Mouse (Mus musculus): ENCODE measurements around the gene Ralgapa2. TPM values are rescaled to one million over a fixed set of nuclear protein-coding genes. Genes with fewer than 3 reads are reported as not detected.

The Ralgapa2 gene
- total RNA-seq, 2 experiments from 2014 or later = 24.6 to 37.7 TPM

- no peak for DNase-seq (ENCODE audit: low spot score in 2 of 2)
Observed at GRCm38 (mm10) chr2:146261146-146261545, 251.0 kb downstream of the Ralgapa2 start.

- DNase-seq (ENCODE audit: low spot score in 2 of 2) = no peak
Observed at GRCm38 (mm10) chr2:146259787-146260560, 252.2 kb downstream of the Ralgapa2 start.

- no peak for DNase-seq (ENCODE audit: low spot score in 2 of 2)
Observed at GRCm38 (mm10) chr2:146258736-146259469, 253.2 kb downstream of the Ralgapa2 start.

- DNase-seq (ENCODE audit: low spot score in 2 of 2) = no peak
Observed at GRCm38 (mm10) chr2:146257609-146258008, 254.5 kb downstream of the Ralgapa2 start.

- DNase-seq (ENCODE audit: low spot score in 2 of 2) = no peak
Observed at GRCm38 (mm10) chr2:146257037-146257436, 255.1 kb downstream of the Ralgapa2 start.

- no peak for DNase-seq (ENCODE audit: low spot score in 2 of 2)
Observed at GRCm38 (mm10) chr2:146256321-146256875, 255.7 kb downstream of the Ralgapa2 start.

GRCm38 (mm10) chr2:146255636-146256035, 256.5 kb downstream of the Ralgapa2 start:
- no peak for DNase-seq (ENCODE audit: low spot score in 2 of 2)

GRCm38 (mm10) chr2:146254387-146254786, 257.8 kb downstream of the Ralgapa2 start:
- no peak for DNase-seq (ENCODE audit: low spot score in 2 of 2)

GRCm38 (mm10) chr2:146250236-146250904, 261.8 kb downstream of the Ralgapa2 start:
- no peak for DNase-seq (ENCODE audit: low spot score in 2 of 2)

GRCm38 (mm10) chr2:146249033-146249432, 263.1 kb downstream of the Ralgapa2 start:
- DNase-seq (ENCODE audit: low spot score in 2 of 2) = no peak

- DNase-seq (ENCODE audit: low spot score in 2 of 2) = no peak
Observed at GRCm38 (mm10) chr2:146247576-146247975, 264.6 kb downstream of the Ralgapa2 start.

GRCm38 (mm10) chr2:146246409-146247075, 265.6 kb downstream of the Ralgapa2 start:
- no peak for DNase-seq (ENCODE audit: low spot score in 2 of 2)

- DNase-seq (ENCODE audit: low spot score in 2 of 2) = no peak
Observed at GRCm38 (mm10) chr2:146245401-146245800, 266.7 kb downstream of the Ralgapa2 start.

- no peak for DNase-seq (ENCODE audit: low spot score in 2 of 2)
Observed at GRCm38 (mm10) chr2:146244049-146244448, 268.1 kb downstream of the Ralgapa2 start.

- DNase-seq (ENCODE audit: low spot score in 2 of 2) = no peak
Observed at GRCm38 (mm10) chr2:146239196-146239747, 272.9 kb downstream of the Ralgapa2 start.

GRCm38 (mm10) chr2:146231485-146231884, 280.7 kb downstream of the Ralgapa2 start:
- DNase-seq (ENCODE audit: low spot score in 2 of 2) = no peak

GRCm38 (mm10) chr2:146228435-146228834, 283.7 kb downstream of the Ralgapa2 start:
- DNase-seq (ENCODE audit: low spot score in 2 of 2) = no peak

GRCm38 (mm10) chr2:146227646-146228045, 284.5 kb downstream of the Ralgapa2 start:
- no peak for DNase-seq (ENCODE audit: low spot score in 2 of 2)

GRCm38 (mm10) chr2:146226484-146226883, 285.7 kb downstream of the Ralgapa2 start:
- DNase-seq (ENCODE audit: low spot score in 2 of 2) = peak in 1 of 2 experiments; percentile 41

- no peak for DNase-seq (ENCODE audit: low spot score in 2 of 2)
Observed at GRCm38 (mm10) chr2:146225818-146226217, 286.3 kb downstream of the Ralgapa2 start.

GRCm38 (mm10) chr2:146224141-146224540, 288.0 kb downstream of the Ralgapa2 start:
- DNase-seq (ENCODE audit: low spot score in 2 of 2) = no peak
